Mouse (Mus musculus): ENCODE results near the gene Oaf. TPM values are rescaled to one million over a fixed set of nuclear protein-coding genes. Genes with fewer than 3 reads are reported as not detected.

Oaf gene
- polyA plus RNA-seq, 1 experiment from 2014 or later: 92.9 TPM

DNA sequence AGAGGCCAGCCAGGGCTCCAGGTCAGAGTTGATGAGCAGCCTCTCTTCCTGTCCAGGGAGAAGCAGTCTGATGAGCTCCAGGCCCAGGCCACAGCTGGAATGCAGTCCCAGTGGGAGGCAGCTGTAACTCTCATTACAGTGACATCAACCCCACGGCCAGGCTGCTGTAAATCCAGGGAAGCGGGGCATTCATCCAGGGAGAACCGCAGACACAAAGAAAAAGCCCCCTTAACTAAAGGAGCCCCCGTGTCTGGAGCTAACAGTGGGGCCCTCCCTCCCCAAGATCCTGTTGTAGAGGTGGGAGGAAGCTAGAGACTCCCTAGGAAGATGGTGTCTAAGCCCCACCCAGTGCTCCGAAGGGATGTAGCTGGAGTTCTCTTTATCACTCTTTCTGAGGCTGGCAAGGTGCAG is 13.6 kb upstream of the Oaf start:
- Histone ChIP-seq H3K4me3 (ENCODE audit: low read depth, low read length) (no peak overlapping the region), H3K27ac (ENCODE audit: low read length) (peak overlapping the region; percentile 91), H3K9me3 (ENCODE audit: control insufficient read depth, low read depth, low read length) (no peaks in the 10 kb centered on the region), H3K4me2 (replicated peaks; ENCODE audit: low read depth, low read length) (no peak overlapping the region), H3K9ac (replicated peaks; ENCODE audit: low read depth, low read length) (no peak overlapping the region), H3K36me3 (ENCODE audit: control insufficient read depth, insufficient read depth, low read length) (no peaks in the 10 kb centered on the region), H3K4me1 (ENCODE audit: control insufficient read depth, insufficient read depth, low read length) (peaks cover 14% of the 10 kb centered on the region), H3K27me3 (ENCODE audit: control insufficient read depth, insufficient read depth, low read length) (no peaks in the 10 kb centered on the region)
- ATAC-seq (ENCODE audit: insufficient number of reproducible peaks, insufficient read depth, low FRiP score, low read depth): peak; percentile 79; the same call in 1 of the 2 replicates
- WGBS: 32% methylated on average over 5 of the region's 5 CpGs

DNA sequence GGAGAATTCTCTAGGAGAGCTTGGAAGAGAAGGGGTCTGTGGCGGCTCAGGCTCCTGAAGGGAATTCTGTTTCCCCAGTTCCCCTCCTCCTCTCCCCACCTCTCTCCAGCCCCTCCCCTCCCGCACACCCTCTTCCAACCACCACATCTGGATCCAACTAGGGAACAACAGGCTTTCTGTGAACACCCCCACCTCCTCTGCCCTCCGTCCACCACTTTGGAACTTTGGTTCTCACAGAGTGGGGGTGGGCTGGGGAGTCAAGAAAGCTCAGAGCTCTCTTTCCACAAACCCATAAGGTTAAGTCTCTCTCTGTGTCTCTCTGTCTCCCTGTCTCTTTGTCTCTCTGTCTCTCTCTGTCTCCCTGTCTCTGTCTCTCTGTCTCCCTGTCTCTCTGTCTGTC is 13.1 kb upstream of the Oaf start:
- Histone ChIP-seq H3K36me3 (ENCODE audit: control insufficient read depth, insufficient read depth, low read length) (no peaks in the 10 kb centered on the region), H3K4me2 (replicated peaks; ENCODE audit: low read depth, low read length) (peak overlapping the region; percentile 14; the same call in 1 of the 2 replicates), H3K4me3 (ENCODE audit: low read depth, low read length) (no peak overlapping the region), H3K4me1 (ENCODE audit: control insufficient read depth, insufficient read depth, low read length) (peaks cover 14% of the 10 kb centered on the region), H3K9ac (replicated peaks; ENCODE audit: low read depth, low read length) (no peak overlapping the region), H3K27ac (ENCODE audit: low read length) (peak overlapping the region; percentile 91), H3K9me3 (ENCODE audit: control insufficient read depth, low read depth, low read length) (no peaks in the 10 kb centered on the region), H3K27me3 (ENCODE audit: control insufficient read depth, insufficient read depth, low read length) (no peaks in the 10 kb centered on the region)
- WGBS: 30% methylated on average over 3 of the region's 3 CpGs
- ATAC-seq (ENCODE audit: insufficient number of reproducible peaks, insufficient read depth, low FRiP score, low read depth): peak; percentile 54; the same call in 1 of the 2 replicates

DNA sequence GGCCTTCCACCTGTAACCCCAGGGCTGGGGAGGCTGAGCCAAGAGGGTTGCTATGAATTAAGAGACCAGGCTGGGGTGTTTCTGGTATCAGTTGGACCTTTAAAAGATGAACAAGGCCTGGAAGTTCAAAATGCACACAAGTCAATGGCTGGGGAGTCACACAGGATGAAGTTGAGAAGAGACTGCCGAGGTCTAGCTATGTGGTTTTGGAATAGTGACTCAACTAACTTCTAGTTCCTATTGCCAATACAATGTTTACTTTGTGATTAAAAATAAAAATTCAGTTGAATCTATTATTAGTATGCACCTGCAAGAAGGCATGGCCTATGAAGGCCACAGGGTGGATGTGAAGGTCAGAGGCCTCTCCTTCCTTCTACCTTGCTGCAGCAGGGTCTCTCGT is 12.1 kb upstream of the Oaf start:
- no peak overlapping the region; the same call in 1 of the 2 replicates for H3K27ac ChIP-seq (ENCODE audit: low read length)
- peaks cover 19% of the 10 kb centered on the region for H3K4me1 ChIP-seq (ENCODE audit: control insufficient read depth, insufficient read depth, low read length)
- no peak overlapping the region for H3K4me2 ChIP-seq (replicated peaks; ENCODE audit: low read depth, low read length)
- H3K4me3 ChIP-seq (ENCODE audit: low read depth, low read length): no peak overlapping the region
- ATAC-seq (ENCODE audit: insufficient number of reproducible peaks, insufficient read depth, low FRiP score, low read depth): no peak
- no peaks in the 10 kb centered on the region for H3K36me3 ChIP-seq (ENCODE audit: control insufficient read depth, insufficient read depth, low read length)
- no peaks in the 10 kb centered on the region for H3K9me3 ChIP-seq (ENCODE audit: control insufficient read depth, low read depth, low read length)
- WGBS: 92% methylated on average over 2 of the region's 2 CpGs
- no peak overlapping the region for H3K9ac ChIP-seq (replicated peaks; ENCODE audit: low read depth, low read length)
- no peaks in the 10 kb centered on the region for H3K27me3 ChIP-seq (ENCODE audit: control insufficient read depth, insufficient read depth, low read length)

DNA sequence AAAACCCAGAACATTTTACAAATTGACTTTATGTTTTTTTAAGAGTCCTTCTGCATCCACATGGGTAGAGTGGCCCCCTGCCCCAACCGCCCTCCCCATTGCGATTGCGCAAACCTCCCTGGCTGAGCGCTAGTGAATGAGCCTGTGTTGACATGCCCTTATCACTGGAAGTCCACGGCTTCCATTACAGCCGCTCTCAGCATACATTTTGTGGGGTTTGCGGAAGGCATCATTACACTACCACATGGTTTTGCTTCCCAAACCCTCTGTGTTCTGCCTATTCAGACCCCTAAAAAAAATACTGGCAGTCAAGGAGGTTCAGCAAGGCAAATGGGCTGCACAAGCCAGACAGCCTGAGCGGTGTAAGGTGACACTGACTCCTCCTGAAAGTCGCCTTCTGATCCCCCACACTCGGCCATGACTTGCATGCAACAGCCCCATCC is 7.0 kb upstream of the Oaf start:
- Histone ChIP-seq H3K9me3 (ENCODE audit: control insufficient read depth, low read depth, low read length) (no peaks in the 10 kb centered on the region), H3K36me3 (ENCODE audit: control insufficient read depth, insufficient read depth, low read length) (no peaks in the 10 kb centered on the region), H3K27ac (ENCODE audit: low read length) (no peak overlapping the region), H3K9ac (replicated peaks; ENCODE audit: low read depth, low read length) (no peak overlapping the region), H3K27me3 (ENCODE audit: control insufficient read depth, insufficient read depth, low read length) (no peaks in the 10 kb centered on the region), H3K4me3 (ENCODE audit: low read depth, low read length) (no peak overlapping the region), H3K4me2 (replicated peaks; ENCODE audit: low read depth, low read length) (no peak overlapping the region), H3K4me1 (ENCODE audit: control insufficient read depth, insufficient read depth, low read length) (peaks cover 7% of the 10 kb centered on the region; the same call in 1 of the 2 replicates)
- WGBS: 21% methylated on average over 10 of the region's 10 CpGs
- ATAC-seq (ENCODE audit: insufficient number of reproducible peaks, insufficient read depth, low FRiP score, low read depth): no peak

DNA sequence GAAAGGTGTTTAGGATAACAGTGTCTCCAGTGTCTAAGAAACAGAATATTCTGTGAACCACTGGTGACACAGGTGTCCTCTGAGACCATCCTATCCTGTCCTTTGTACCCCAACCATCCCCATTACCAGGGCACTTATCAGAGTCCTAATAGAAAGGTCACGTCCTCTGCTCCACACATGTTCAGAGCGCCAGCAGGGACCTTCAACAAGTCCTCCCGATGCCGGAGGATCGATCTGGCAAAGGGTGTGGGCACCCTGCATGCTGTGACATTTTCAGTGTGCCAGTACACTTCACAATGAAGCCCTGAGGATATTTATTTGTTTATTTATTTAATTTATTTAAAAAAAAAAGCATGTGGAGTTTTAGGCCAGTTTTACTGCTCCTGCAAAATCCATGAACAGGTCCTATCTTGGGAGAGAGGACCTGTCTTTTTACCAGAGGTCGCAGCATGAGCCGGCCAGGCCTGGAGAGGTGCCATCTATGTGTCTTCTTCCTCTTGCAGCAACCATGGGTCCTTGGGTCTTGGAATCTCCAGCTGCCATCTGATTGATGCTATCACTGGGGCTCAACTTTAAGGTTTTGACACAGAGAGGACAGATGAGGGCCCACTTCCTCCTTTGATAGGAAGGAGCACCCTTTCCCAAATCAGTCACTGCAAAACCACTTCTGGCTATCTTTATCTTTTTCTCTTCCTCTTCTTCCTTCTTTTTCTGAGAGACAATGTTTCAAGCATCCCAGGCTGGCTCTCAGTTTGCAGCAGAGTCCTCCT is 6.3 kb upstream of the Oaf start:
- H3K4me3 ChIP-seq (ENCODE audit: low read depth, low read length): no peak overlapping the region
- H3K4me2 ChIP-seq (replicated peaks; ENCODE audit: low read depth, low read length): no peak overlapping the region
- 83% methylated on average over 7 of the region's 7 CpGs for WGBS
- ATAC-seq (ENCODE audit: insufficient number of reproducible peaks, insufficient read depth, low FRiP score, low read depth): no peak
- no peaks in the 10 kb centered on the region for H3K27me3 ChIP-seq (ENCODE audit: control insufficient read depth, insufficient read depth, low read length)
- no peak overlapping the region for H3K9ac ChIP-seq (replicated peaks; ENCODE audit: low read depth, low read length)
- peaks cover 13% of the 10 kb centered on the region for H3K4me1 ChIP-seq (ENCODE audit: control insufficient read depth, insufficient read depth, low read length)
- H3K36me3 ChIP-seq (ENCODE audit: control insufficient read depth, insufficient read depth, low read length): no peaks in the 10 kb centered on the region
- no peaks in the 10 kb centered on the region for H3K9me3 ChIP-seq (ENCODE audit: control insufficient read depth, low read depth, low read length)
- H3K27ac ChIP-seq (ENCODE audit: low read length): no peak overlapping the region

DNA sequence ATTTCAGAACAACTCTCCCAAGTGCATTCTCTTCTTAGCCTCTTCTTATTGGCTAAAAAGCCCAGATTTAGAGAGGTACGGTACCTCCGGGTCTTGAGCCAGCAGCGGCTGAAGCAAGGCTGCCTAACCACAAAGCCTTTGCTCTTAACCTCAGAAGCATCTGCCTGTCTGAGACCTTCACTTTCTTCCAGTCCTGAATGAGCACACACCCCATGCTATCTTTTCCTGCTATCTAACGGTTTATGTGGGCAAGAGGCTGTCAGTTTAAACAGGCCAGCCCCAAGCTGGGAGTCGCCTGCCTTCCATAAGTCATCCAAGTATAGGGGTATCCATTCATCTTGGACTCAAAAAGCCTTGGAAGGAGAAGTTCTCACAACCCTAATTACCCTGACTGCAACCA is 2.7 kb upstream of the Oaf start:
- Histone ChIP-seq H3K4me1 (ENCODE audit: control insufficient read depth, insufficient read depth, low read length) (peaks cover 27% of the 10 kb centered on the region), H3K9ac (replicated peaks; ENCODE audit: low read depth, low read length) (no peak overlapping the region), H3K27me3 (ENCODE audit: control insufficient read depth, insufficient read depth, low read length) (no peaks in the 10 kb centered on the region), H3K36me3 (ENCODE audit: control insufficient read depth, insufficient read depth, low read length) (no peaks in the 10 kb centered on the region), H3K4me2 (replicated peaks; ENCODE audit: low read depth, low read length) (no peak overlapping the region), H3K27ac (ENCODE audit: low read length) (no peak overlapping the region), H3K4me3 (ENCODE audit: low read depth, low read length) (no peak overlapping the region), H3K9me3 (ENCODE audit: control insufficient read depth, low read depth, low read length) (no peaks in the 10 kb centered on the region)
- no peak for ATAC-seq (ENCODE audit: insufficient number of reproducible peaks, insufficient read depth, low FRiP score, low read depth)
- WGBS: 78% methylated on average over 5 of the region's 5 CpGs

DNA sequence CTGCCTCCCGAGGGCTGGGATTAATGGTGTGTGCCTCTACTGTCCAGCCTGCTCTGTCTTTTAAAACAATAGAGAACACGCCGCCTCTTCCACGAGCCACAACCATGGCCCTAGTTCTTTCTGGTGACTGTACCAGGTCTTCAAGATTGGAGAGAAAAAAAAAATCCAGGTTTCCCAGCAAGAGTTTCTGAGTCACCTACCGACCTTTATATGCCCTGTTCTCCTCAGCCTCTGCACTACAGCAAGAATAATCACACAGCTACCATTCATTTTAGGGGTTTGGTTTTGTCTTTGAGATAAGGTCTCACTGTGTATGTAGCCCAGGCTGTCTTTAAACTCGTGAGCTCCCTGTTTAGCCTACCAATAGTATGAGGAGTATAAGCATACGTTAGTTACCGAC is 2.3 kb upstream of the Oaf start:
- ATAC-seq (ENCODE audit: insufficient number of reproducible peaks, insufficient read depth, low FRiP score, low read depth): no peak
- Histone ChIP-seq H3K4me1 (ENCODE audit: control insufficient read depth, insufficient read depth, low read length) (peaks cover 29% of the 10 kb centered on the region), H3K27me3 (ENCODE audit: control insufficient read depth, insufficient read depth, low read length) (no peaks in the 10 kb centered on the region), H3K36me3 (ENCODE audit: control insufficient read depth, insufficient read depth, low read length) (no peaks in the 10 kb centered on the region), H3K9ac (replicated peaks; ENCODE audit: low read depth, low read length) (no peak overlapping the region), H3K4me2 (replicated peaks; ENCODE audit: low read depth, low read length) (no peak overlapping the region), H3K4me3 (ENCODE audit: low read depth, low read length) (no peak overlapping the region), H3K9me3 (ENCODE audit: control insufficient read depth, low read depth, low read length) (no peaks in the 10 kb centered on the region), H3K27ac (ENCODE audit: low read length) (no peak overlapping the region)
- WGBS: 80% methylated on average over 8 of the region's 8 CpGs

DNA sequence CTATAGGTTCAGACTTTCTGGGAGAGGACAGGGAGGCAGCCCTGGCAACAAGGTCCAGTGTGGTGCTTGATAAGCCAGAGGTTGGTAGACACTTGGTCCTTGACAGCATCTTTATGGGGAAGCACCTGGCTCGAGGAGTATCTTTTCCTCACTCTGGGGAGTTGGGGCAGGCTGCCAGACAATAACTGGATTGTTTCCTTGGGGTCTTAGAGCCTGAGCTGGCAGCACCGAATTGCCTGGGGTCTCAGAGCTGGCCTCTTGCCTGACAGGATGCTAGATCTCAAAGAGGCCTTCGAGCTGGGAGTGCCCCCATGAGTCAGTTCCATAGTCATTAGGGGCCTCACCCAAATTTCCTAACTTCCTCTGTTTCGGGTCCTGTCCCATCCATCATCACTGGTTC is 1.6 kb upstream of the Oaf start:
- Histone ChIP-seq H3K4me3 (ENCODE audit: low read depth, low read length) (no peak overlapping the region), H3K9ac (replicated peaks; ENCODE audit: low read depth, low read length) (no peak overlapping the region), H3K4me1 (ENCODE audit: control insufficient read depth, insufficient read depth, low read length) (peaks cover 32% of the 10 kb centered on the region), H3K36me3 (ENCODE audit: control insufficient read depth, insufficient read depth, low read length) (no peaks in the 10 kb centered on the region), H3K9me3 (ENCODE audit: control insufficient read depth, low read depth, low read length) (no peaks in the 10 kb centered on the region), H3K27me3 (ENCODE audit: control insufficient read depth, insufficient read depth, low read length) (no peaks in the 10 kb centered on the region), H3K4me2 (replicated peaks; ENCODE audit: low read depth, low read length) (no peak overlapping the region), H3K27ac (ENCODE audit: low read length) (no peak overlapping the region)
- WGBS: 46% methylated on average over 4 of the region's 4 CpGs
- ATAC-seq (ENCODE audit: insufficient number of reproducible peaks, insufficient read depth, low FRiP score, low read depth): no peak

DNA sequence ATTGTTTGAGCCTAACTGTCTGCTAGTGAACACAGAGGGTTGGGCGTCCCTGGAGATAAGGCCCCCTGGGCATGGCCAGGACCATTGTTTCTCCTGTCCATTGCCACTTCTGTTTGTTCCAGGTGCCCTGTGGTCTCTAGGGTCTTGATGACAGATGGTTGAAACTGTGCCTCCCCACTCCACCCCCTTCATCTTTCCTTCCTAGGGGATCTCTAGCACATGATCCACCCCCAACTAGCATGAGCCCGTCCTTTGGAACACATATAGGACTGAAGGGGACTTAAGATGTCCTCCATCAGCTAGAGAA is 836 bp upstream of the Oaf start:
- WGBS: 45% methylated on average over 2 of the region's 2 CpGs
- peak overlapping the region; percentile 95 for H3K27ac ChIP-seq (ENCODE audit: low read length)
- no peaks in the 10 kb centered on the region; the same call in 1 of the 2 replicates for H3K36me3 ChIP-seq (ENCODE audit: control insufficient read depth, insufficient read depth, low read length)
- H3K4me2 ChIP-seq (replicated peaks; ENCODE audit: low read depth, low read length): peak overlapping the region; percentile 78
- no peaks in the 10 kb centered on the region for H3K27me3 ChIP-seq (ENCODE audit: control insufficient read depth, insufficient read depth, low read length)
- peaks cover 35% of the 10 kb centered on the region for H3K4me1 ChIP-seq (ENCODE audit: control insufficient read depth, insufficient read depth, low read length)
- no peaks in the 10 kb centered on the region for H3K9me3 ChIP-seq (ENCODE audit: control insufficient read depth, low read depth, low read length)
- peak overlapping the region; percentile 78; the same call in 1 of the 2 replicates for H3K9ac ChIP-seq (replicated peaks; ENCODE audit: low read depth, low read length)
- peak overlapping the region; percentile 80; the same call in 1 of the 2 replicates for H3K4me3 ChIP-seq (ENCODE audit: low read depth, low read length)
- ATAC-seq (ENCODE audit: insufficient number of reproducible peaks, insufficient read depth, low FRiP score, low read depth): no peak; the same call in 1 of the 2 replicates

All from stomach, embryonic 14.5 days (tissue).